Mouse (Mus musculus) neural tube, embryonic 12.5 days (tissue): ENCODE measurements around the gene Gm3115. TPM values are rescaled to one million over a fixed set of nuclear protein-coding genes. Genes with fewer than 3 reads are reported as not detected.
"Not testable (repeated sequence)": the region's sequence is repeated elsewhere in the genome, so short reads cannot be mapped to it uniquely, and the experiment has no call there.

Source experiments
- ATAC-seq: fragments of 200-750 bp; cut with Nextera tagmentation; 2 replicates; pipeline ENCODE4 v1.8.0; 2017; ENCODE audit warnings: low read depth, mild to moderate bottlenecking, moderate TSS enrichment, moderate library complexity; ENCODE audit not compliant: low FRiP score
- H3K27ac ChIP-seq: fragments of 300-500 bp; sonication (generic); 2 replicates; pipeline ENCODE4 v1.5.1; 2016
- H3K27me3 ChIP-seq: fragments of 300-500 bp; sonication (generic); replicated peaks from 2 replicates; pipeline ENCODE4 v1.6.1; 2016; ENCODE audit warnings: mild to moderate bottlenecking
- H3K36me3 ChIP-seq: fragments of 300-500 bp; sonication (generic); 2 replicates; pipeline ENCODE4 v1.6.1; 2016; ENCODE audit warnings: mild to moderate bottlenecking
- H3K4me1 ChIP-seq: fragments of 300-500 bp; sonication (generic); 2 replicates; pipeline ENCODE4 v1.6.1; 2016
- H3K4me2 ChIP-seq: fragments of 300-500 bp; sonication (generic); replicated peaks from 2 replicates; pipeline ENCODE4 v1.6.1; 2016; ENCODE audit warnings: mild to moderate bottlenecking
- H3K4me3 ChIP-seq: fragments of 300-500 bp; sonication (generic); 2 replicates; pipeline ENCODE4 v1.5.1; 2016
- H3K9ac ChIP-seq: fragments of 300-500 bp; sonication (generic); 2 replicates; pipeline ENCODE4 v1.6.1; 2016; ENCODE audit warnings: mild to moderate bottlenecking
- H3K9me3 ChIP-seq: fragments of 300-500 bp; sonication (generic); 2 replicates; pipeline ENCODE4 v1.6.1; 2016; ENCODE audit warnings: mild to moderate bottlenecking
- WGBS: fragments of 180-500 bp; shearing (Covaris S2); methylation state at CpG from one replicate; pipeline ENCODE4 v1.1.7; 2016; 5-methylcytosine and 5-hydroxymethylcytosine counted together
- polyA plus RNA-seq: library from polyadenylated mRNA; unstranded; fragments of >200 nt; fragmentation: Nextera tagmentation; extraction: Ambion mirVana; gene quantifications from 2 replicates; pipeline ENCODE4 v1.2.1, GENCODE M21; 2016

Gene Gm3115
- polyA plus RNA-seq, result not detected in 2 replicates

DNA sequence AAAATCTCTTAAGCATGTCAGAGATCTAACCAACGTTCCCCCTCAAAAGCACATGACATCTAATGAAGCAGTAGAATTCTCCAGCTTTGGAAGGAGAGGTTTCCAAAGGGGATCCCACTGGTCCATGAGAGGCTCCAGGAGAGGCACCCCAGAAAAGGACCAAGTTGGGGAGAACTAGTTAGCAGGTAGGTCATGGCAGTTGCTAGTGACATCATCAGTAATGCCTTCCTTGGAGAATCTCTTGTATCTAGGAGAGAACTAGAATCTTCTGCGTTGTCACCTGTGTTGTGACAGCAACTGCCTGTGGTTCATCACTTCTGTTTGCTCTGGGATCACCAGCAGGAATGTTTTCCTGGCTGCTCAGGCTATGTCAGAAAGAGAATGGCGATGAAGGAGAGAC lies at the start of gene Gm3115:
Gene Gm3115 (plus strand): TSS at position 301 of the 400 bp plus-strand sequence.
- not testable (repeated sequence) for ATAC-seq, H3K9ac ChIP-seq, H3K27me3 ChIP-seq, H3K27ac ChIP-seq, H3K4me1 ChIP-seq, H3K9me3 ChIP-seq, H3K4me3 ChIP-seq, H3K4me2 ChIP-seq, H3K36me3 ChIP-seq
- WGBS, result 71% methylated on average over 3 of the region's 3 CpGs

DNA sequence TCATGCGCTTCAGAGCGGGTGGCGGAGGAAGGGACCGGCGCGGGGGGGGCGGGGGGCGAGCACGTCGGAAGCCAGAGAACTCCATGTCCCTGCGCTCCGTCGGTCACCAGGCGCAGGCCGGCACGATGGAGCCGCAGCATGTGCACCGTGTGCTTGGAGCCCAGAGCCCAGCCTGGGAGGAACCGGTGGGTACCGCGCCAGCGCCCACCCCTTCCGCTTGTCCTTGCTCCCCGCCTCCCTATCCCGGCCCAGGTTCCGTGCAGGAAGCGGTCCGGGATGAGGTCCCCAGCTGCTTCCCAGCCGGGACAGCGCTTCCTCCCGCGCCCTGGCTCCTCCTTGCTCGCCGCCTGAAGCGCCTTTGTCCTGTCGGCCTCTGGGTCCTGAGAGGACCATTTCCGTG lies 26.5 kb downstream of the Gm3115 start, which contains the start of gene Gm8108:
Gene Gm8108 (plus strand): TSS at position 101 of the 400 bp plus-strand sequence.
- WGBS, result 4% methylated on average over 30 of the region's 37 CpGs
- H3K9ac ChIP-seq, ATAC-seq: not testable (repeated sequence)

GRCm38 (mm10) chr14:4141646-4142045 lies 57.7 kb downstream of the Gm3115 start:
- whole genome bisulfite sequencing, result 90% methylated on average over 4 of the region's 4 CpGs
- not testable (repeated sequence) for ATAC-seq, H3K36me3 ChIP-seq

More for the DNA sequence above, 26.5 kb downstream of the Gm3115 start, which contains the start of gene Gm8108:
- peak within 1 kb of the TSS; percentile 56 for H3K4me2 ChIP-seq
- H3K4me3 ChIP-seq, result peak within 1 kb of the TSS; percentile 28
- H3K9me3 ChIP-seq, H3K4me1 ChIP-seq, H3K36me3 ChIP-seq, H3K27ac ChIP-seq, H3K27me3 ChIP-seq: not testable (repeated sequence)

More at GRCm38 (mm10) chr14:4141646-4142045, 57.7 kb downstream of the Gm3115 start:
- not testable (repeated sequence) for H3K4me1 ChIP-seq, H3K4me2 ChIP-seq, H3K4me3 ChIP-seq, H3K27me3 ChIP-seq, H3K9me3 ChIP-seq, H3K27ac ChIP-seq, H3K9ac ChIP-seq

Other genes starting within 250 kb of the Gm3115 start
- not detected in 2 replicates for gene Gm3033, start 237.9 kb upstream of the Gm3115 start, polyA plus RNA-seq
- not detected in 2 replicates for gene Gm2916, start 199.9 kb upstream of the Gm3115 start, polyA plus RNA-seq
- gene Gm3029, start 152.4 kb upstream of the Gm3115 start, polyA plus RNA-seq, result not detected in 2 replicates
- gene Gm3095, start 120.6 kb upstream of the Gm3115 start, polyA plus RNA-seq, result 0.57 TPM in 1 of 2 replicates, not detected in the other
- gene Gm3099, start 85.7 kb upstream of the Gm3115 start, polyA plus RNA-seq, result not detected in 2 replicates
- gene Gm5796, start 60.2 kb upstream of the Gm3115 start, polyA plus RNA-seq, result 0.90 and 1.1 TPM in 2 replicates
- gene Gm8108, start 26.4 kb downstream of the Gm3115 start, polyA plus RNA-seq, result 0.94 and 1.5 TPM in 2 replicates
- gene Gm3127, start 80.9 kb downstream of the Gm3115 start, polyA plus RNA-seq, result not detected in 2 replicates
- 1.8 and 2.0 TPM in 2 replicates for gene Gm2974, start 98.5 kb downstream of the Gm3115 start, polyA plus RNA-seq
- not detected in 2 replicates for gene Gm3138, start 165.5 kb downstream of the Gm3115 start, polyA plus RNA-seq
- not detected in 2 replicates for gene Gm3149, start 233.2 kb downstream of the Gm3115 start, polyA plus RNA-seq